Mouse (Mus musculus): Measurements from ENCODE around the gene Bhlha9.

Gene Bhlha9

DNA sequence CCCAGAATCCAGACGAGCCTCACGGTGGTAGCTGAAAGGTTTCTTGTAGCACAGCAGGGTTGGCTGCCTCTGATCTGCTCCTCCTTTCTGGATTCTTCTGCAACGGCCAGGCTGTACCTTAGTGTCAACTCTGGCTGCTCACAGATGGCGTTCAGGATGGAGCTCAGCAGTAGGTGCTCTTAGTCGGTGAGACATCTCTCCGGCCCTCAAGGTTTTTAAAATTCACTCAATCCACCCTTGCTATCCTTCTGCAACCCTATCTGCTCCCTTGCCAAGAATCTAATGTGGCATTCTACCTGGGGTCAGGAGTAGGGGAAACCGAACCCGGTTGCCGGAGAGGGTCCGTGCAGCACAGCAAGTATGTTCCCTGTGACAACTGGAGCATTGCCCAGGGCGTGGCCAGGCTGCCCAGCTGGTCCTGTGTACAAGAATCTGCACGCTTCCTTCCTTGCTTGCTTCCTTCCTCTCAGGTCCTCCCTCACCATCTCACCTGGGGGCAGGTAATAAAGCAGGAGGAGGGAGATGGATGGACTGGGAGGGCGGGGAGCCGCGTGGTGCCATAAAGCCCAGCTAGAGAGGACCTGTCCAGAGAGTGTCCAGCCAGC, at the start of gene Bhlha9:
Bhlha9 (plus strand) TSS at position 600 of the 605 bp plus-strand sequence.
- DNase-seq = no peak

- peak; percentile 57 to 72 for DNase-seq
These were observed 49.6 kb upstream of the Bhlha9 start for GRCm38 (mm10) chr11:76622566-76623205.

DNA sequence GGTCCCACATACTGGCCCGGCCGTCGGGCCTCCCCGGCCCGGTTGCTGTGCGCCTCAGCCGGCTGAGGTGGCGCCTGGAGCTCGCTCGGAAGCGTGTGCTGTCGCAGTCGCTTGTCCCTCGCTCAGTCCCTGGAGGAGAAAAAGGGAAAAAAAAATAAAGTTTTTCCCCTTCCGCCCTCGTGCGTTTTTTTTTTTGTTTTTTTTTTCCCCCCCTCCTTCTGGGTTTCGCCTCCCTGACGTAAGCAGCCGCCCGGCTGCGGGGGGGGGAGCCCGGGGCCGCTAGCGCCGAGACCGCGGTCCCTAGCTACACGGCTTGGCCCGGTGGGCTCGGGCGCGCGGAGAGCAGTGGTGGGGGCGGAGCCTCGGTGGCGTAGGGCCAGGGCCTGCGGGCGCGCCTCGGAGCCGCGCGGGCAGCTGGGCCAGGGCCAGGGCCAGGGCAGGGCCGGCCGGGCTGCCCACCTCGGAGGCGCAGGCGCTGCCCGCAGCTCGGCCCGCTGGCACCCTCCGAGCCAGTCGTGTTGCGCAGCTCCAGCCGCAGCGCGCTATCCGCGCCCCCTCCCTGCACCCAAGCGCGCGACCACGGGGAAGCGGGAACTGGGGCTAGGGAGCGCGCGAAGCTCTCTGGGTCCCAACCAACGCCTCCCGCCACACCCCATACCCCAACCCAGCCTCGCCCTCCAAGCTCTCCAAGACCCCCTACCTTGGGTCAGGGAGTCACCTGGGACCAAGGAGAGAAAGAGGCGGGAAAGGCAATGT, 48.9 kb upstream of the Bhlha9 start:
- DNase-seq = peak; percentile 83 to 89

- no peak for DNase-seq
These were observed 48.2 kb upstream of the Bhlha9 start for GRCm38 (mm10) chr11:76624071-76624470.

GRCm38 (mm10) chr11:76624881-76625280, 47.4 kb upstream of the Bhlha9 start:
- DNase-seq = no peak

DNA sequence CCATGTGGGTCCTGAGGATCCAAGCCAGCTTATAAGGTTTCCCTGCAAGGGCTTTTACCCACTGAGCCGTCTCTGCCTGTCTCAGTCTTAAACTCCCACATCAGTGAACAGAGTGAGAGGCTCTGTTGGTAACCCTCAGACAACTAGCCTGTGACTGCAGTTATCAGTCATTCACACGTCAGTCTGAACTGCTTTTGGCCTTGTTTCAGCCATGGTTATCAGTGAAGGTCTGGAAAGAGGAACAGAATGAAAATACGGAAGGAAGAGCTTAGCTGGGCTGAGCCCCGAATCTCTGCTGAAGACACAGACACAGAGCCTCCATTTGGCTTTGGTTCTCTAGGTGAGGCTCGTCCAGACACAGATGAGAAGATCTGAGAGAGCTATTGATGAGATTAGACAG, 43.7 kb upstream of the Bhlha9 start:
- no peak for DNase-seq

- DNase-seq = no peak
These were observed 42.2 kb upstream of the Bhlha9 start for GRCm38 (mm10) chr11:76630023-76630422.

DNA sequence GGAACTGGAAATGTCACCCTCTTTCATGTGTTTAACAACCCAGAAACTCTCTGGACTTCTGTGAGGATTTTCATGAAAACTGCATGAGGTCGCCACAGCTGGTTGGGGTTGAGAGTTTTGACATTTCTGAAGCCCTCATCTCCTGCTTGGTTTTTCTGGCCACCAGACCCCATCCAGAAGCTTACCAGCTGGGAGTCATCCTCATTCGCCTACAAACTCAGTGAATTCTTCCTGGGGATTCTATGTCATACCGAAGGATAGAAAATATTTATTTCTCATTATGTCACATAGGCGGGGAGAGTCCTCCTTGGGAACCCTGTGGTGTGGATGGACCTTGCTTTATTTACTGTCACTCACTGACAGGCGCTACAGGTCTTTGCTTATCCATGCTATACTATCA, 41.8 kb upstream of the Bhlha9 start:
- DNase-seq = no peak

DNA sequence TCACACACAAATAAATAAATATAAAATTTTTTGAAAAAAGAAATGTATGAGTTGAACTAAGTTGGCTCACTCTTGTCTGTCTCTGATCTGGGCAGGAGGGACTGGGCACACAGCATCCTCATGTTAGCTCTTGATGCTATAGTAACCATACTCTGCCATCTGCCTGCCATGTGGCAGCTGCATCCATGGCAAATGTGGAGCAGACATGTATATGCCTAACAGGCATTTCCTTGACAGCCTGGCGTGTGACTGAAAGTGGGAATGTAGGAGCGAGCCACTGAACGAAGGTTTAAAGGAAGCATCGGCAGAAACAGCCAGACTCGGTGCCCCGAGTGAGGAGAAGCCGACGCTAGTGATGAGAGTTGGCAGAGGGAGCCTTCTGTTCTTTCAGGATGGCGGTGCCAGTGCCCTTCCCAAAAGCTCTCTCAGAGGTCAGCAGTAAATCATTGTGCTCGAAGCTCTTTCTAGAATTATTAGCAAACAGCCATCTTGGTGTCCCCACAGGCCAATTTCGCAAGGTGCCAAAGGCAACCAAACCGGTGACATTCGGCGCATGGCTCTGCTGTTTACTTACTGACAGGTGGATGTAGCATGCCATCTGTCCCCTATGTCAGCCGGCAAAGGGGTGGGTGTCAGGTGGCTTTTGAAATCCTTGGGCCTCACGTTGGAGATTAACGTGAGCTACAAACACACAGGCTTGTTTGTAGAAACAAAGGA, 32.8 kb upstream of the Bhlha9 start:
- DNase-seq = no peak

- no peak for DNase-seq
These were observed 32.0 kb upstream of the Bhlha9 start for GRCm38 (mm10) chr11:76640231-76640630.

DNA sequence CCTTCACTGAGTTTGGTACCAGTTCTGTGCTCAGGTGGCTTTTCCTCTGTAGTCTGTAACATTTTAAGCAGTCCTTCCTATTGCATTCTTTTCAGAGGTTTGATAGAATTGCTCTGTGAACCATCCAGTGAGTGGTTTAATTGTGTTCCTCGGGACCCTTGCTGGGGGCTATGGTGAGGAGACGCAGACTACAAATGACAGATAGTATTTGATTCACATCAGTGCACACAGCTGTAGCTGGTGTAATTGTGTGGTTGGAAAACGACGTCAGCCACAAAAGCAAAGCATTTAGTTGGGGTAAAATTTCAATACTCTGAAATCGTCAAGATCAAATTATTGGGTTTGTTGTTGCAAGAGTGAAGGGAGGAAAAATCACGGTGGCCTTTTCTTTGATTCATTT, 28.0 kb upstream of the Bhlha9 start:
- no peak for DNase-seq

DNA sequence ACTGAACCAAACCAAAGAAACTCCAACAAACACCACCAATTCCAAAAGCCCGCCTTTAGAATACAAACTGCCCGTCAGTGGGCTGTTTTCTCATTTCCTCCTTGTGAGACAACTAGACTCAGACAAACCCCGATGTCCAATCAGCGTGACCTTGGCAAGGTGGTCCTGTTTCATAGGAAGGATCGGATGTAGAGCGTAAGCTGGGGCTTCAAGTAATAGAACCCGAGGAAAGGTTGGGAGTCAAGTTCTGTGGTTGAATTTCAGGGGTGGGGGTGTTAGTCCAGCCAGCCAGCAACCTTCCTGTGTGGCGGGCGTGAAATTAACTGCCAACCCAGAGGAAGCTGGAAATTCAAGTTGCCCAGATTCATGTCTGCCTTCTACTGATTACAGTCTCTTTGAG, 27.2 kb upstream of the Bhlha9 start:
- no peak for DNase-seq

DNA sequence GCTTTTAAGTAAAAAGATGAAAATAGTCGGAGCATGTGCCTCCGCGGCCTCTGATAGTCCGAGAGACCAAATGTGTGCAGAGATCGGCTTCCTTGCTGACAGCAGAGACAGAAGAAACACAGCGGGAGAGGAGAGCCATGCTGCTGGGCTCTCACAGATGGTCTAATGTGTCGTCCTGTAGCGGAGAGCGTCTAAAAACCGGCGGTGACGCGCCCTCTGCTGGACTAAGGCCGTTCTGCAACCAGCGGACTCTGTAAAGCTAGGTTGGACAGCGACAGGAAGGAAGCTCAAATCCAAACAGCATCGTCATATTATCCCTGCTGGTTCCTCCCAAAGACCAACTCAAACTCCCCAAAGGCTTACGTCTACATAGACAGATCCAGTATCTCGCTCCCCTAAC, 26.3 kb upstream of the Bhlha9 start:
- peak; percentile 96 to 97 for DNase-seq

GRCm38 (mm10) chr11:76647062-76647461, 25.2 kb upstream of the Bhlha9 start:
- DNase-seq = no peak

- peak; percentile 88 to 90 for DNase-seq
These were observed 24.8 kb upstream of the Bhlha9 start for GRCm38 (mm10) chr11:76647500-76647899.

DNA sequence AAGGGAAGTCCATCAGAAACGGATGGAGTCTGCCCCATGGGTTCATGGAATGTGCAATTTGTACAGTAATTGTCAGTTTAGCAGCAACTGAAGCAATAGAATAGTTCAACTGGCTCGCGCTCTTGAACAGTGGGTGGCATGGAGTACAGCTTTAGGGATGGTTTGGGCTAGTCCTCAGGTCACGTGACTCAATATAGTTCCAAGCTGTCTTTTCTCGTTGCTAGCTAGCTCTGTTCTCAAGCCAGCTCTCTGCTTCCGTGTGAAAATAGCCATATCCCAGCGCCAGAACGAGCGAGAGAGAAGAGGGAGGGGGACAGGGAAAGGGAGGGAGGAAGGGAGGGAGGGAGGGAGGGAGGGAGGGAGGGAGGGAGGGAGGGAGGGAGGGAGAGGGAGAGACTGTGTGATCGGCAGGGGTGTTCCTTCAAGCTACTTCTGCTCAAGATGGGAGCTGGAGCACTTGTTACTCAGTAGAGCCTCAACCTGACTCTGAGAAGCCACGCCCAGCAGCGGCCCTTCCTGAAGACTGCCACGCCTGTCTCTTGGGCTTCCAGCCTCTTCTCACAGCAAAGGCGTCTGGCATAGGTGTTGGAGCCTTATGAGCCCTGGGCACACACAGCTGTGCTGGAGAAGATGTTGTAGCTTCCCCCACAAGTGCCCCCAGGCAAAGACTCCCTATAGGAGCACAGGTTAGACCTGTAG, 21.3 kb upstream of the Bhlha9 start:
- no peak for DNase-seq

DNA sequence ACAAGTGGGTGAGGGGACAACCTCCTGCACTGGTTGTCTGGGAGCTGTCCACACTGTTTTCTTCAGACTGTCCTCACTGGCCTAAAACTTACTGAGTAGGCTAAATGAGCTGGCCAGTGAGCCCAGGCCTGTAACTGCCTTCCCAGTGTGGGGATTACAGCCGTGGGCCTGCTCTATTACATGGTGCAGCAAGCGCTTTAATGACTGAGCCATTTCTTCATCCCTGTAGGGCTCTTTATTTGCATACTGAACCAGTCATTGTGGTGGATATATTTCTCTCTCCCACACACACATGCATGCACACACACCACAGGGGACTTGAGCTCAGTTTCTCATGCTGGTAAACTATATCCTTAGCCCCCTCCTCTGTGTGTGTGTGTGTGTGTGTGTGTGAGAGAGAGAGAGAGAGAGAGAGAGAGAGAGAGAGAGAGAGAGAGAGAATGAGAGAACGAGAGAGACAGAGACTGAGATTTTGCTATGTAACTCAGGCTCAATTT, 19.4 kb upstream of the Bhlha9 start:
- no peak for DNase-seq

DNA sequence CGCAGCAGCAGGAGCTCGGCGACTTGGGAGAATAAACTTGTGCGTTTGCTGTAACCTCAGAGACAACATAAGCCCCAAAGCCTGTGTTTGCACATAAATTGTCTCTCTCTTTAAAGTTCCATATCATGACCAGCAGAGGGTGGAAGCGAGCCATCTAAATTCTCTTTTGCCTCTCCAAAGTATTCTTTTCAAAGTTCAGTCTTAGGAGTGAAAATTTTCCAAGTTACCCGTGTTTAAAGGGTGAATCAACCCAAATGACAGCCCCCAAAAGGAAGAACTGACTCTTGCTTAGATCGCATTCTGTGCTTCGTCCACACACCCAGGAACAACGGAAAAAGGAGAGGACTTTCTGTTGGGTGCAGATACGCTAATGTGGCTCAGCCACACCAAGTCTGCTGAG, 17.2 kb upstream of the Bhlha9 start:
- DNase-seq = peak; percentile 67 to 68

- DNase-seq = no peak
These were observed 14.8 kb upstream of the Bhlha9 start for GRCm38 (mm10) chr11:76657450-76657970.

DNA sequence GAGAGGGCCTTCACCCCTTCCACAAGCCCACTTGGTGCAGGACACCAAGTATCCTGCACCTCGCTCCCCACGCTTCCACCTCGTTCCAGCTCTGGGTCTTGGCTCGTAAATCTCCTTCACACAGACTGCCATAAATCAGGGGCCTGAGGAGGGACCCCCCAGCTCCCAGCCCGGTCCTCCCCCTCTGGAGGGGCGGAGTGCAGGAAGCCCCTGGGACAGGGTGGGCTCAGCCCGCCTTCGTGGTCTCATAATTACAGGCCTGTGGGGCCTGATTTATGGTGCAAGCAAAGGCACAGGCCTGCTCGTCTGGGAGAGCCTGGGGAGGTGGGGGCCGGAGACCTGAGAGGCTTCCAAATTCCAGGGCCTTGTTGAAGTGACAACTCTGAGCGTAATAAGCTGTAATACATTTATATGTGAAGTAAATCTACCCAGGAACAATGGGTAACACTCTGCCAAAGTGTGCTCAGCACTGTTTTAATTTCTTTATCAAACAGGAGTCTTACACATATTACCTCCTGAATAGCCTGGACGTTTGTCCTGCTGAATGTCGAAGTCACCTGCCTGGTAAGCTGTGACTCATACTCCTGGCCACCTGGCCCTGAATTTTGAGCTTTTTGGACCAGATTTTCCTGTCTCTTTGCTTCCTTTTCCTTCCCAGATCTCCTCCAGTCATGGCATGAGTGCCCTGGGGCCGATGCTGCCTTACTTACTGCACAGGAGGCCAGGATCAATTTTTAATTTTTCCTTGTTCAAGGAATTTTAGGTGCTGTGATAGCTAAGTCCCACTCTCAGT, 12.9 kb upstream of the Bhlha9 start:
- peak in 1 of 2 experiments; percentile 20 for DNase-seq

- no peak for DNase-seq
These were observed 10.3 kb upstream of the Bhlha9 start for GRCm38 (mm10) chr11:76661790-76662468.

Measured in kidney, postnatal 4 days (tissue).